Mouse (Mus musculus): Measurements from ENCODE around the gene Rhox2g. TPM values are rescaled to one million over a fixed set of nuclear protein-coding genes. Genes with fewer than 3 reads are reported as not detected.

Gene Rhox2g
- total and polyA plus RNA-seq, 2 experiments from 2014 or later, result not detected

Other genes with a start within 250 kb of the Rhox2g start
- not detected in 2 replicates for gene Rhox2b, start 231.4 kb downstream of the Rhox2g start, total RNA-seq (2014; rRNA removed; ENCODE audit: low replicate concordance)
- gene Rhox2b, start 231.4 kb downstream of the Rhox2g start, polyA plus RNA-seq (2015; fragmentation: Nextera tagmentation; extraction: Ambion mirVana), result not detected in 2 replicates
- not detected in 2 replicates for gene Rhox4b, start 211.0 kb downstream of the Rhox2g start, total RNA-seq (2014; rRNA removed; ENCODE audit: low replicate concordance)
- gene Rhox4b, start 211.0 kb downstream of the Rhox2g start, polyA plus RNA-seq (2015; fragmentation: Nextera tagmentation; extraction: Ambion mirVana), result not detected in 2 replicates
- gene Rhox2c, start 189.8 kb downstream of the Rhox2g start, total RNA-seq (2014; rRNA removed; ENCODE audit: low replicate concordance), result not detected in 2 replicates
- gene Rhox2c, start 189.8 kb downstream of the Rhox2g start, polyA plus RNA-seq (2015; fragmentation: Nextera tagmentation; extraction: Ambion mirVana), result not detected in 2 replicates
- gene Rhox3c, start 184.9 kb downstream of the Rhox2g start, total RNA-seq (2014; rRNA removed; ENCODE audit: low replicate concordance), result not detected in 2 replicates
- 0.11 TPM in 1 of 2 replicates, not detected in the other for gene Rhox3c, start 184.9 kb downstream of the Rhox2g start, polyA plus RNA-seq (2015; fragmentation: Nextera tagmentation; extraction: Ambion mirVana)
- gene Rhox4c, start 163.1 kb downstream of the Rhox2g start, total RNA-seq (2014; rRNA removed; ENCODE audit: low replicate concordance), result not detected in 2 replicates
- gene Rhox4c, start 163.1 kb downstream of the Rhox2g start, polyA plus RNA-seq (2015; fragmentation: Nextera tagmentation; extraction: Ambion mirVana), result not detected in 2 replicates
- gene Rhox2d, start 150.0 kb downstream of the Rhox2g start, total RNA-seq (2014; rRNA removed; ENCODE audit: low replicate concordance), result not detected in 2 replicates
- gene Rhox2d, start 150.0 kb downstream of the Rhox2g start, polyA plus RNA-seq (2015; fragmentation: Nextera tagmentation; extraction: Ambion mirVana), result not detected in 2 replicates
- gene Rhox4d, start 129.1 kb downstream of the Rhox2g start, total RNA-seq (2014; rRNA removed; ENCODE audit: low replicate concordance), result not detected in 2 replicates
- gene Rhox4d, start 129.1 kb downstream of the Rhox2g start, polyA plus RNA-seq (2015; fragmentation: Nextera tagmentation; extraction: Ambion mirVana), result not detected in 2 replicates
- gene Rhox2e, start 113.0 kb downstream of the Rhox2g start, total RNA-seq (2014; rRNA removed; ENCODE audit: low replicate concordance), result not detected in 2 replicates
- not detected in 2 replicates for gene Rhox2e, start 113.0 kb downstream of the Rhox2g start, polyA plus RNA-seq (2015; fragmentation: Nextera tagmentation; extraction: Ambion mirVana)
- gene Rhox3e, start 101.5 kb downstream of the Rhox2g start, total RNA-seq (2014; rRNA removed; ENCODE audit: low replicate concordance), result not detected in 2 replicates
- not detected in 2 replicates for gene Rhox3e, start 101.5 kb downstream of the Rhox2g start, polyA plus RNA-seq (2015; fragmentation: Nextera tagmentation; extraction: Ambion mirVana)
- not detected in 2 replicates for gene Rhox4e, start 86.1 kb downstream of the Rhox2g start, total RNA-seq (2014; rRNA removed; ENCODE audit: low replicate concordance)
- gene Rhox4e, start 86.1 kb downstream of the Rhox2g start, polyA plus RNA-seq (2015; fragmentation: Nextera tagmentation; extraction: Ambion mirVana), result not detected in 2 replicates
- gene Rhox2f, start 72.1 kb downstream of the Rhox2g start, total RNA-seq (2014; rRNA removed; ENCODE audit: low replicate concordance), result not detected in 2 replicates
- gene Rhox2f, start 72.1 kb downstream of the Rhox2g start, polyA plus RNA-seq (2015; fragmentation: Nextera tagmentation; extraction: Ambion mirVana), result not detected in 2 replicates
- not detected in 2 replicates for gene Rhox3f, start 62.5 kb downstream of the Rhox2g start, total RNA-seq (2014; rRNA removed; ENCODE audit: low replicate concordance)
- gene Rhox3f, start 62.5 kb downstream of the Rhox2g start, polyA plus RNA-seq (2015; fragmentation: Nextera tagmentation; extraction: Ambion mirVana), result not detected in 2 replicates
- gene Rhox4f, start 35.8 kb downstream of the Rhox2g start, total RNA-seq (2014; rRNA removed; ENCODE audit: low replicate concordance), result not detected in 2 replicates
- gene Rhox4f, start 35.8 kb downstream of the Rhox2g start, polyA plus RNA-seq (2015; fragmentation: Nextera tagmentation; extraction: Ambion mirVana), result not detected in 2 replicates
- gene Rhox3g, start 14.9 kb downstream of the Rhox2g start, total RNA-seq (2014; rRNA removed; ENCODE audit: low replicate concordance), result not detected in 2 replicates
- not detected in 2 replicates for gene Rhox3g, start 14.9 kb downstream of the Rhox2g start, polyA plus RNA-seq (2015; fragmentation: Nextera tagmentation; extraction: Ambion mirVana)
- not detected in 2 replicates for gene Rhox4g, start 7.9 kb upstream of the Rhox2g start, total RNA-seq (2014; rRNA removed; ENCODE audit: low replicate concordance)
- gene Rhox4g, start 7.9 kb upstream of the Rhox2g start, polyA plus RNA-seq (2015; fragmentation: Nextera tagmentation; extraction: Ambion mirVana), result not detected in 2 replicates
- gene Rhox3h, start 25.3 kb upstream of the Rhox2g start, total RNA-seq (2014; rRNA removed; ENCODE audit: low replicate concordance), result not detected in 2 replicates
- gene Rhox3h, start 25.3 kb upstream of the Rhox2g start, polyA plus RNA-seq (2015; fragmentation: Nextera tagmentation; extraction: Ambion mirVana), result not detected in 2 replicates
- not detected in 2 replicates for gene Rhox2h, start 29.8 kb upstream of the Rhox2g start, total RNA-seq (2014; rRNA removed; ENCODE audit: low replicate concordance)
- not detected in 2 replicates for gene Rhox2h, start 29.8 kb upstream of the Rhox2g start, polyA plus RNA-seq (2015; fragmentation: Nextera tagmentation; extraction: Ambion mirVana)
- gene Rhox5, start 161.4 kb upstream of the Rhox2g start, total RNA-seq (2014; rRNA removed; ENCODE audit: low replicate concordance), result 0.54 TPM in 1 of 2 replicates, not detected in the other
- 8.0 and 8.4 TPM in 2 replicates for gene Rhox5, start 161.4 kb upstream of the Rhox2g start, polyA plus RNA-seq (2015; fragmentation: Nextera tagmentation; extraction: Ambion mirVana)
- gene Rhox6, start 183.4 kb upstream of the Rhox2g start, total RNA-seq (2014; rRNA removed; ENCODE audit: low replicate concordance), result not detected in 2 replicates
- not detected in 2 replicates for gene Rhox6, start 183.4 kb upstream of the Rhox2g start, polyA plus RNA-seq (2015; fragmentation: Nextera tagmentation; extraction: Ambion mirVana)
- gene Rhox7a, start 188.2 kb upstream of the Rhox2g start, total RNA-seq (2014; rRNA removed; ENCODE audit: low replicate concordance), result not detected in 2 replicates
- not detected in 2 replicates for gene Rhox7a, start 188.2 kb upstream of the Rhox2g start, polyA plus RNA-seq (2015; fragmentation: Nextera tagmentation; extraction: Ambion mirVana)
- not detected in 2 replicates for gene Rhox8, start 235.5 kb upstream of the Rhox2g start, total RNA-seq (2014; rRNA removed; ENCODE audit: low replicate concordance)
- 0.12 TPM in 1 of 2 replicates, not detected in the other for gene Rhox8, start 235.5 kb upstream of the Rhox2g start, polyA plus RNA-seq (2015; fragmentation: Nextera tagmentation; extraction: Ambion mirVana)

Data from heart, postnatal 0 days (tissue).